Mouse (Mus musculus) limb, embryonic 11.5 days (tissue): ENCODE results near the gene Ptges3l. TPM values are rescaled to one million over a fixed set of nuclear protein-coding genes. Genes with fewer than 3 reads are reported as not detected.
"Not testable (repeated sequence)": the region's sequence is repeated elsewhere in the genome, so short reads cannot be mapped to it uniquely, and the experiment has no call there.

Experiments
- ATAC-seq: fragments of 200-750 bp; cut with Nextera tagmentation; 2 replicates; pipeline ENCODE4 v1.8.0; 2017; ENCODE audit warnings: low read depth; ENCODE audit not compliant: insufficient number of reproducible peaks, low FRiP score, low TSS enrichment
- DNase-seq: peaks from one replicate; pipeline ENCODE4 v3.0.0-alpha.2; 2015; ENCODE audit warnings: low spot score
- H3K27ac ChIP-seq: fragments of 300-500 bp; sonication (generic); replicated peaks from 2 replicates; pipeline ENCODE4 v1.5.1; 2014; ENCODE audit warnings: low read depth, mild to moderate bottlenecking, low read length
- H3K27me3 ChIP-seq: fragments of 300-500 bp; sonication (generic); 2 replicates; pipeline ENCODE4 v1.6.1; 2014; ENCODE audit warnings: mild to moderate bottlenecking, low read length, mixed read lengths; ENCODE audit not compliant: control insufficient read depth, insufficient read depth
- H3K36me3 ChIP-seq: fragments of 300-500 bp; sonication (generic); 2 replicates; pipeline ENCODE4 v1.6.1; 2014; ENCODE audit warnings: mild to moderate bottlenecking, low read length, moderate library complexity, mixed read lengths; ENCODE audit not compliant: control insufficient read depth, insufficient read depth
- H3K4me1 ChIP-seq: fragments of 300-500 bp; sonication (generic); 2 replicates; pipeline ENCODE4 v1.6.1; 2014; ENCODE audit warnings: low read length, mixed read lengths; ENCODE audit not compliant: control insufficient read depth, insufficient read depth
- H3K4me2 ChIP-seq: fragments of 300-500 bp; sonication (generic); 2 replicates; pipeline ENCODE4 v1.6.1; 2014; ENCODE audit warnings: low read depth, mild to moderate bottlenecking, moderate library complexity; ENCODE audit not compliant: severe bottlenecking
- H3K4me3 ChIP-seq: fragments of 300-500 bp; sonication (generic); 2 replicates; pipeline ENCODE4 v1.5.1; 2014; ENCODE audit warnings: low read depth, low read length
- H3K9ac ChIP-seq: fragments of 300-500 bp; sonication (generic); 2 replicates; pipeline ENCODE4 v1.6.1; 2014; ENCODE audit warnings: mild to moderate bottlenecking, low read length
- H3K9me3 ChIP-seq: fragments of 300-500 bp; sonication (generic); 2 replicates; pipeline ENCODE4 v1.6.1; 2016; ENCODE audit warnings: low read length; ENCODE audit not compliant: control insufficient read depth
- WGBS: fragments of 180-500 bp; shearing (Covaris S2); extraction: QIAGEN DNeasy Blood & Tissue Kit; methylation state at CpG from one replicate; pipeline ENCODE4 v1.1.7; 2014; 5-methylcytosine and 5-hydroxymethylcytosine counted together
- polyA plus RNA-seq: library from polyadenylated mRNA; unstranded; fragments of >200 nt; fragmentation: Nextera tagmentation; extraction: Ambion mirVana; gene quantifications from 2 replicates; pipeline ENCODE4 v1.2.1, GENCODE M21; 2014

Gene Ptges3l
- polyA plus RNA-seq: 4.3 and 4.5 TPM in 2 replicates

- no peaks in the 10 kb centered on the region for H3K27me3 ChIP-seq
- H3K4me3 ChIP-seq: peak within 1 kb of the TSS; percentile 98
- H3K36me3 ChIP-seq: peaks cover 3% of the 10 kb centered on the region; the same call in 1 of the 2 replicates
- no peaks in the 10 kb centered on the region for H3K9me3 ChIP-seq
- peak within 1 kb of the TSS; percentile 96 for H3K4me2 ChIP-seq
- 0 out of 2 replicates have a peak, but pooled peaks cover 7% of the 10 kb centered on the region for H3K4me1 ChIP-seq
- DNase-seq (peak; percentile 100), ATAC-seq (peak; percentile 92)
- H3K27ac ChIP-seq: peak within 1 kb of the TSS; percentile 52; the same call in 1 of the 2 replicates
- H3K9ac ChIP-seq: peak within 1 kb of the TSS; percentile 78
- under 1% methylated on average over 80 of the region's 81 CpGs for WGBS
These were observed at the start of gene Ptges3l, which contains the start of gene Rundc1 for GRCm38 (mm10) chr11:101424925-101425813. Gene Ptges3l (minus strand): TSS chr11:101425333. Gene Rundc1 (plus strand): TSS chr11:101425085.

DNA sequence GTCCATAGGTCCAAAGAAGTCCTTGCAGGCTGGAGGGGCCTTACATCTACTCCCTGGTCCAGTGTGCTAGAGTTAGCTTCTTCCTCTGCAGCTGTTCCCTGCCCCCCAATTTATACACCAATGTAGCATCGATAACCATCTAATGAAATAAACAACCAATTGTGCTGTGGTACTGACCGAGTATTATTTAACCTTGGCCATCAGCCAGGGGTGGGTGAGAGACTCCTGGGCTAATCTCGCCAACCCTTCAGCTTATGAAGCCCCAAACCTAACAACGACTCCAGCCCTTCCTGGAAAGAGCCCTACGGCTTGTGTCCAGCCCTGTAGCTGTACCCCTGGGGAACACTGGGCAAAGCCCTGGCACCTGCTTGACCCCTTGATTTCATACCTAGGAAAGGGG is 49.2 kb upstream of the Ptges3l start:
- no peaks in the 10 kb centered on the region for H3K9me3 ChIP-seq
- no peak overlapping the region for H3K27ac ChIP-seq
- WGBS: 87% methylated on average over 5 of the region's 5 CpGs
- H3K4me3 ChIP-seq: no peak overlapping the region
- H3K4me2 ChIP-seq: no peak overlapping the region
- H3K4me1 ChIP-seq: no peaks in the 10 kb centered on the region; the same call in 1 of the 2 replicates
- no peak for DNase-seq
- H3K9ac ChIP-seq: no peak overlapping the region
- no peak for ATAC-seq
- no peaks in the 10 kb centered on the region for H3K27me3 ChIP-seq
- H3K36me3 ChIP-seq: no peaks in the 10 kb centered on the region

- 71% methylated on average over 1 of the region's 1 CpGs for WGBS
- H3K4me3 ChIP-seq, DNase-seq, H3K4me1 ChIP-seq, ATAC-seq, H3K9ac ChIP-seq, H3K27me3 ChIP-seq, H3K4me2 ChIP-seq, H3K27ac ChIP-seq, H3K9me3 ChIP-seq, H3K36me3 ChIP-seq: not testable (repeated sequence)
These were observed 48.6 kb upstream of the Ptges3l start for GRCm38 (mm10) chr11:101473686-101474085.

DNA sequence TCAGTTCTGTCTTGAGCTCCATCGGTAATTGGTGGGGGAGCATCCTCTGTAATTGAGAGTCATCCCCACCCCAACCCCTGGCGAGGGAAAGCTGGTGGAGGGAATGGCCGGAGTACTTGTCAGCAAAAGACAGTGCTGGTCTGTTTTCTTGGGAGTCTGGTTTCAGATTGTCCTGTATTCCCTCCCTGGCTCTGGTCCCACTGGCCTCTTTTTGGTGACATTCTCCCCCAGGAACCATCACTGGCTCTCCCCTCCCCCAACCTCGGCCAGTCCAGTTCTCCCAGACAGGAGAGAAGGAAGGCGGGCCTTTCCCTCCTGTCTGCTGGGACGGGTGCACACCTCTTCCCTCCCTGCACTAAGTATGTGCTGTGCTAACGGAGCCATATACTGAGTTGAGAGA is 47.2 kb upstream of the Ptges3l start:
- Histone ChIP-seq H3K27ac (no peak overlapping the region), H3K9ac (no peak overlapping the region), H3K4me3 (no peak overlapping the region), H3K36me3 (no peaks in the 10 kb centered on the region), H3K27me3 (no peaks in the 10 kb centered on the region), H3K9me3 (no peaks in the 10 kb centered on the region), H3K4me2 (no peak overlapping the region), H3K4me1 (peaks cover 11% of the 10 kb centered on the region; the same call in 1 of the 2 replicates)
- DNase-seq (no peak), ATAC-seq (no peak)
- 48% methylated on average over 7 of the region's 7 CpGs for WGBS

DNA sequence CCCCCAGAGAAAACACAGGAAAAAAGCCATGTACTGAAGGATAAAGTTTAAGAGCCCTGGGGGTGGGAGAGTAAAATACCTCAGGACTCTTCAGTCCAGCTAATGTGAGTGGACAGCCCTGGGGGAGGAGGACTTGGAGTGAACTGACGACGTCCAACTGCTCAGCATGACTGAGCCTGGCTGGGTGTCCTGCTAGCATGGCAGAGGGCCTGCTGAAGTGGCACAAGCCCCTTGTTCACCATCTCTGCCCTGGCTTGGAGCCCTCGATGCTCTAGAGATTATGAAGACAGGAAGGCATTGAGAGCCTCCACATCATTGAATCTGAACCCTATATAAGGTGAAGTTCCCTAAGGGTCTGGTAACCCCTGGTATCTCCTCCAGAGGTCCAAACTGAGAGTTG is 46.8 kb upstream of the Ptges3l start:
- Histone ChIP-seq H3K36me3 (no peaks in the 10 kb centered on the region), H3K27me3 (no peaks in the 10 kb centered on the region), H3K4me2 (no peak overlapping the region), H3K9ac (no peak overlapping the region), H3K9me3 (no peaks in the 10 kb centered on the region), H3K4me1 (peaks cover 11% of the 10 kb centered on the region; the same call in 1 of the 2 replicates), H3K27ac (no peak overlapping the region), H3K4me3 (no peak overlapping the region)
- WGBS: 73% methylated on average over 3 of the region's 3 CpGs
- ATAC-seq (no peak), DNase-seq (no peak)

DNA sequence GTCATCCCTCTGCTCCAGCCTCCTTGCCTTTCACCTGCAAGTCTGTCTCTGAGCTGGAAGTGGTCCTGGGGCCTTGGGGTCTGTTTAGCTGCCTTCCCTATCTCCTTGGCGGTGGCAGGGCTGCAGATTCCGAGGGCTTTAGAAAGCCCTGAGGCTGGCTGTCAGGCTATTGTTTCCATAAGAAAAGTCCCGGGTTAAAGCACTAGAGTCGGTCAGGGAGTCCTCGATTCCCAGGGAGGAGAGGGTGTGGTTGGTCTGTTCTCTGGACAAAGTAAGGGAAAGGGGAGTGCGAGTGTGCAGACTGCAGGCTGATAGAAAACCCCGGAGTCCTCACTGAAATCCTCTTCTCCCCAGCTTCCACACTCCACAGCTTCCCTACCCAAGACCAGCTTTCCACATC is 45.1 kb upstream of the Ptges3l start:
- DNase-seq: no peak
- ATAC-seq: no peak
- Histone ChIP-seq H3K27ac (no peak overlapping the region), H3K27me3 (no peaks in the 10 kb centered on the region), H3K36me3 (no peaks in the 10 kb centered on the region), H3K4me3 (no peak overlapping the region), H3K9ac (no peak overlapping the region), H3K4me1 (peaks cover 15% of the 10 kb centered on the region; the same call in 1 of the 2 replicates), H3K4me2 (no peak overlapping the region), H3K9me3 (no peaks in the 10 kb centered on the region)
- 59% methylated on average over 7 of the region's 7 CpGs for WGBS

GRCm38 (mm10) chr11:101469155-101469554 is 44.0 kb upstream of the Ptges3l start:
- Histone ChIP-seq H3K4me1 (peaks cover 21% of the 10 kb centered on the region; the same call in 1 of the 2 replicates), H3K36me3 (no peaks in the 10 kb centered on the region), H3K27ac (no peak overlapping the region), H3K4me3 (peak overlapping the region; percentile 71; the same call in 1 of the 2 replicates), H3K4me2 (peak overlapping the region; percentile 94), H3K27me3 (no peaks in the 10 kb centered on the region), H3K9me3 (no peaks in the 10 kb centered on the region), H3K9ac (no peak overlapping the region)
- 79% methylated on average over 4 of the region's 4 CpGs for WGBS
- DNase-seq (no peak), ATAC-seq (no peak)

- H3K27ac ChIP-seq: no peak overlapping the region
- WGBS: 3% methylated on average over 13 of the region's 13 CpGs
These were observed 43.6 kb upstream of the Ptges3l start for GRCm38 (mm10) chr11:101468731-101469130.

More at GRCm38 (mm10) chr11:101468731-101469130, 43.6 kb upstream of the Ptges3l start:
- Histone ChIP-seq H3K9me3 (no peaks in the 10 kb centered on the region), H3K27me3 (no peaks in the 10 kb centered on the region), H3K4me3 (peak overlapping the region; percentile 71), H3K4me2 (peak overlapping the region; percentile 94), H3K9ac (peak overlapping the region; percentile 66), H3K4me1 (peaks cover 26% of the 10 kb centered on the region), H3K36me3 (no peaks in the 10 kb centered on the region)
- DNase-seq (no peak), ATAC-seq (no peak)
